Mouse (Mus musculus) c-Kit-positive CD71-positive TER-119-positive erythroid progenitor cells, embryonic 14.5 days (primary cell): Measurements from ENCODE around the gene Ntn1.

Experiments used
- DNase-seq: peaks from one replicate; pipeline ENCODE4 v3.0.0-alpha.2; 2013; ENCODE audit warnings: low spot score

Gene Ntn1

GRCm38 (mm10) chr11:68264276-68264675 lies 136.3 kb downstream of the Ntn1 start:
- DNase-seq, result no peak

GRCm38 (mm10) chr11:68263100-68263499 lies 137.5 kb downstream of the Ntn1 start:
- DNase-seq, result no peak

DNA sequence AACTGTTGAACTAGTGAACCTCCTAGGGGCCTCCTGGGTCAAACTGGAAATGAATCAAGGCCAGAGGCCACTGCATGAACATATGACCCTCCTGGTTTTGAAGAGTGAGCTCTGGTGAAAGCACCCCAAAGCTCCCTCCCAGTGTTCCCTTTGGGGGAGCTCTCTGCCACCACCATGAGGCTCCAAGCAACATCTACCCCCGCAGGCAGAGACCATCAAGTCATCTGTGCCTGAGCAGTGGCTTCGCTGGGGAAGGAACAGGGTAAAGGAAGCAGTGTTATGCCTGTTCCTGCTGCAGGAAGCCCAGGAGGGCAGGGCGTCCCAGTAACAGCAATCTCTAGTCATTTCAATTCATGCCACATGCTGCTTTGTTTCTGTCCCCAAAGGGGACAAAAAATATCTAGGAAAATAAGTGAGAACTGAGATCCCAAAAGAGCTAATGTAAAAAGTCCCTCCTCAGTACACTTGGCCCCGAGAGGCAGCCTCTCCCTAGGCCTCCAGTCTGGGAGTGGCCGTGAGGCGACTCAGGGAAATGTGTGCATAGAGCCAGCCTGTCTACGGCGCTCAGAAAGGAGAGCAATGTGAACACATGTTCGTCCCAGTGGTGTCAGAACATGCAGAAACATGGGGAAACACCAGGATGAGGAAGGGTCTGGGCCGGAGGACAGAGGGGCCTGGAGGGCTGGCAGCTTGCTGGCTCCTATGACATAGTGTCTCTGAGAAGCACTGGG lies 139.3 kb downstream of the Ntn1 start:
- no peak for DNase-seq

DNA sequence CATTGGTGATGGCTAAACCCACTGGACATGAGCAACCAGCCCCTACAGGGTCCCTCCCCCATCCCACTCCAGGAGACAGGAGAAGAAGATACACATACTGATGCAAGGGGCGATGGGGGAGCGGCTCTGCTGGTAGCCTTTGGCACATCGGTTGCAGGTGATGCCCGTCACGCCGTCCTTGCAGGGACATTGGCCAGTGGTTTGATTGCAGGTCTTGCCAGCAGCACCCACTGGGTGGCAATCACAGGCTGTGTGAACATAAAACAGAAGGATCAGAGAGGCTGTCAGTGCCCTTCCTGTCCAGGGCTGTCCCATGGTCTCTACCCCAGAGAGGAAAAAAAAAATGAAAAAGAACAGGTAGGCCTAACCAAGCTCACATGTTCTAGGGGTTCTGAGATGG lies 140.2 kb downstream of the Ntn1 start:
- DNase-seq, result no peak

DNA sequence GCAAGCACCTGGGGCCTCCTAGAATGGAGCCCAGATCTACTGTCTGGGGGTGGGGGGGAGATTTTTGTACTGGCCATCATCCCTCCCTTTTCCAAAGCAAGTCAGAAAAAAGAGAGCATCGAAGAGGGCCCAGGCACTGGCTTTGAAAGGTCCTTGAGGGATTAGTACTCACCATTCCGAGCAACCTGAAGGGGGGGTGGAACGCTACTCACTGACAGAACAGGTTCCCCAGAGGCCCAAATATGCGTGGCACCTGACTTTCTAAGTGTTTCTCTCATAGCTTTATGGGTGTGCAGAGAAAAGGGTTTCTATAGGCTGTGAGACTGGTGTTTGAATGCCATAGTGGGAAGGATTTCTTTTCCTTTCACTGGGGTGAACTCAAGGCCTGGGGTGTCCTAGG lies 142.1 kb downstream of the Ntn1 start:
- no peak for DNase-seq

GRCm38 (mm10) chr11:68253531-68253930 lies 147.1 kb downstream of the Ntn1 start:
- DNase-seq, result no peak

DNA sequence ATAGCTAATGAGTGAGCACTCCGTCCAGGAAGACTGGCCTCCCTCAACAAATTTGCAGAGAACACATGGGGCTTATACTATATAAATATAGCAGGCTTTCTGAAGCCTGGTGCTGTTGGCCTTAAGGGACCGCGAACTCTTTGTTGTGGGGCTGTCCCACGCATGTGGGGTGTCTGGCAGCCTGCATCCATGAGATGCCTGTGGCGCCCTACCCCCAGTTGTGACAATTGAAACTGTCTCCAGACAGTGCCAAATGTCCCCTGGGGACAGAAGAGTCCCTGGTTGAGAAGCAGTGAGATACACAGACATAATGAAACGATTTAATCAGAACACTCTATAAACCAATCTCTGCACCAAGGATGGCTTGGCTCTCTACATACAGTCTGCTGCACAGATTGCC lies 150.5 kb downstream of the Ntn1 start:
- DNase-seq, result no peak

GRCm38 (mm10) chr11:68247897-68248296 lies 152.7 kb downstream of the Ntn1 start:
- DNase-seq, result no peak

DNA sequence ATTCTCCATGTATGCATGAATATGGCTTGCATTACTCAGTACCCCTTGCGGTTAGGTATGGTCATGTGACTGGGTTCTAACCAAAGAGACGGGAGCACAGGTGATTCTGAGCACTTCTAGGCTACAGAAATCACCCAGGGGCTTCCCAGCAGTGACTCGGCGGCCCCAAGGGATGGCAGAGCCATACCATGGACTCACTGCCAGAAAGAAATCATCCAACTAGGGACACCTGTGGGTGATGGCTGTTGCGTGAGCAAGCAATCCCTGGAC lies 155.7 kb downstream of the Ntn1 start:
- DNase-seq, result no peak

DNA sequence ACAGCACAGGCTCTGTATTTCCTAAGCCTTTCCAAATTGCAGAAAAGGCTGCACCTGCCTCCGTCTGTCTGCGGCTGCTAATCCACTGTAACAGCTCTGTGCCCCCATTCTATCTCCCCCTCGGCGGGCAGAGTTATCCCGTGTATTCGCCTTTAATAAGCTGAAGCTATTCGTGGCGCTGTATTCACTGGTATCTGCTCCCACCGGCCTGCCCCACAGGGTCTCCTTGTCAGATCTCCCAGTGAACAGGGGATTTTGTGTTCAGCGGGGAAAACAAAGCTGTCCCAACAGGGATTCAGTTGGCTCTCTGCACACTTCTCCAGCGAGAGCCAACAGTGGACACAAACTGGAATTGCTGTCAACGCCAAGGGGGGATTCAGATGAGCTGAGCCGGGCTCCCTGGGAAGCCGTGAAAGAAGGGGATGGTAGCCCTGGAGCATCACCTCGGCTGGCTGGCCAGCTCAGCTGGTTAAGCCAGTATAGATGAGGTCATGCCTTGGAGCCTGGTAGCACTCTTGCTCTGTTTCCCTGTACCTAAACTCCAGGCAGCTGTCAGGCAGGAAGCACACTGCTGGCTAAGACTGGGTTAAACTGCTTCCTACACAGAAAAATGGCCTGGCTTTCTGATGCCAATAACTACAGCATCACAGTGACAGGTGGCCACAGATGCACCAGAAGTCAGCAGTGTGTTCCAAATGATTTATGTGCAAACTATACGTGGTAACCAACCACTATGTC lies 156.2 kb downstream of the Ntn1 start:
- DNase-seq, result no peak

GRCm38 (mm10) chr11:68239756-68240155 lies 160.9 kb downstream of the Ntn1 start:
- no peak for DNase-seq

- DNase-seq, result no peak
Observed at GRCm38 (mm10) chr11:68233469-68233965, 167.1 kb downstream of the Ntn1 start.

DNA sequence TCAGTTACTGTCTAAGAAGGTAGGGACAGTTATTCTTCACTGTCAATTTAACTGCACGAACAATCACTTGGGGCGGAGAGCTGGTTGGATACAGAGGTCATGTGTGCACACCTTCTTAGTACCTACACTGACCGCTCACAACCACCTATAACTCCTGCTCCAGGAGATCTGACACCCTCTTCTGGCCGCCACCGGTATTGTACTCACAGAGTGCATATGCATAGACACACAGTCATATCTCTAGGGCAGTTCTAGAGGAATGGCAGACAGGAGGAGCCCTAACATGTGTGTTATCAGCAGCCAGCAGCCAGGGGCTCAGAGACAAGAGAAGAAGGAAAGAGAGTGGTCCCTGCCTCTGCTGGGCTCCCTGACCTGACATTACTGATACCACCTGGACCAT lies 169.1 kb downstream of the Ntn1 start:
- no peak for DNase-seq

GRCm38 (mm10) chr11:68228941-68229665 lies 171.5 kb downstream of the Ntn1 start:
- DNase-seq, result no peak

DNA sequence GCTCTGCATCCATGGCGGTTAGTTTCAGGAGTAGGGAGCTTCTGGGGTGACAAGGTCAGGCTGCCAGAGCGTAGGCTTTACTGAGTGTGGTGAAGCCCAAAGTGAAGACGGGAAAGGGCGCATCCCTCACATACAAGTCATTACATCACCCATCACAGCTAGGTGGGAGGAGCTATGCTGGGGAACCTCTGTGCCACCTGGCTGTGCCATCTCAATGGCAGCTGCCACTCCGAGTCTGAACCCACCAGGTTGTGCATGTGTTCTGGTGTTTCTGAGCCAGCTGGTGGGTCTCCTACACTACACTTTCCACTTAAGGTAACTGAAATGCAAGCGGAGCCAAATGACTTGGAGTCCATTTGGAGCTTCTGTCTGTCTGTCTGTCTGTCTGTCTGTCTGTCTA lies 172.8 kb downstream of the Ntn1 start:
- DNase-seq, result no peak

GRCm38 (mm10) chr11:68226654-68227057 lies 174.0 kb downstream of the Ntn1 start:
- DNase-seq, result no peak

DNA sequence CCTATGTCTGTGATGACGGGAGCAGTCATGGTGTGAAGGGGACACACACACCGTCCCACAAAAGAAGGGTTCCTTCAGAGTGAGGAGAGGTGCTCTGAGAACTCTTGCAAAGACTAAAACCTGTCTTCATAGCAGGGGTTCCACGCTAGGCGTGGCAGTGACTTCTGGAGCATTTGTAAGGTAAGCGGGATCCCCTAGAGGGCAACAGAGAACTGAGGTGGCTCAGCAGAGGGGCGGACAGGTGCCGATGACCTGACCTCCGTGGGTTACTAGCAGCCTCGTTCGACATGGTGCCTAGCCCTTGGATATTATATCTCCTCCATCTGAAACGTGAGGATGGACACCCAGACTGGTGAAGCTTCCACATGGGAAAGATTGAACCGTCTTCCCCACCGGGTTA lies 177.5 kb downstream of the Ntn1 start:
- DNase-seq, result no peak

DNA sequence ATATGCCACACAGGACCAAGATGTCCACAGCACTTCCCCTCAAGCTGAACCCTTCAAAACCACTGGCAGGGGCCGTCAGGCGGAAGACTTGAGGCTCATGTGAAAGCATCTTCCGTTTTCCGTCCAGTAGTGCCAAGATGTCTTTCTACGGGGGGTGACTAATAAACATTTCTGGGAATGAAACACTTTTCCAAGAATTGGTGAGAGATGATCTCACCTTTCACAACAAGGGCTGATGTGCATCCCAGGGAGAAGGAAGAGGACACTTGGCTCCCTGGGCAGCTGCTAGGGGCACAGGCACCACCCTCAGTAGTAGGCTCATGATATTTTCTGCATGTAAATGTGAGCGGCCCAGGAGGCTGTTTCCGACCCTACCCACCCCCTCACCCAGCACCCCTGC lies 178.4 kb downstream of the Ntn1 start:
- DNase-seq, result no peak

- no peak for DNase-seq
Observed at GRCm38 (mm10) chr11:68220733-68221132, 179.9 kb downstream of the Ntn1 start.

- DNase-seq, result no peak
Observed at GRCm38 (mm10) chr11:68216041-68216440, 184.6 kb downstream of the Ntn1 start.

DNA sequence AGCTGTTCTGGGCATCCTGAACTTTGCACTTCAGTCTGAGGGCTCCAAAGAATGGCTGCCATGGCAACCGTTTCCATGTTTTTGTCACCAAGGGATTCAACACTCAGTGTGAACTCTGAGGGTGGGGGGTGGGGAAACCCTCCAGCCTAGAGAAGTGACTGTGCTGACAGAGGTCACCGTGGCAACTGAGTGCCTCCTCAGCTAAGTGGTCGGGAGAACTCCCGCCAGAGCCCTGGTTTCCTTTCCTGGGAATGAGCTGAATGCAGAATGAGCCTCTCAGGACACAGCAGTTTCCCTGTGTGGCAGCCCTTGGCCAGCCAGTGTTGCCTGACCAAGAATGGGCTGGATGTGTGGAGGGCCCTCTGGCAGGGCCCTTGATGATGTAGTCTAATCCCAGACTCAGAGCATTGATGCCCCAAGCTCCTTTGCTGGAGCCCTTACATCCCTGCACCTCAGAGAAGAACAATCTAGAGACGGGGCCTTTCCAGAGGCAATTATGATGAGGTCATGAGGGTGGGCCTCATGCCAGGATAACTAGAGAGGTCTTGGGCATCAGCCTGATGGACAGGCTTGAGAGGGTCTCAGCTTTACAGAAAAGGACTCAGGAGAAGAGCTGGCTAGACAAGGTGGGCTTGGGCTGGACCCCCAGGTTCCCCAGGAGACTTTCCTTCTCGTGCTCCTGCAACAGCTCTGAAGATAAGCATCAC lies 185.3 kb downstream of the Ntn1 start:
- no peak for DNase-seq

GRCm38 (mm10) chr11:68214496-68215205 lies 186.0 kb downstream of the Ntn1 start:
- no peak for DNase-seq
